Mouse (Mus musculus): ENCODE data around the gene Mrnip. TPM values are rescaled to one million over a fixed set of nuclear protein-coding genes. Genes with fewer than 3 reads are reported as not detected.

Gene Mrnip
- polyA plus RNA-seq, 2 experiments: 7.6 to 8.5 TPM

GRCm38 (mm10) chr11:50231411-50231810 lies 57.2 kb downstream of the Mrnip start:
- Histone ChIP-seq H3K4me3 (ENCODE audit: insufficient read depth in 1 of 2, low read depth in 2 of 2, low read length in 2 of 2) (no peak overlapping the region), H3K4me2 (ENCODE audit: low read depth) (peak overlapping the region; percentile 34; the same call in 1 of the 2 replicates), H3K27ac (no peak overlapping the region), H3K9me3 (ENCODE audit: control insufficient read depth, low read length) (no peaks in the 10 kb centered on the region), H3K27me3 (ENCODE audit: control insufficient read depth, insufficient read depth, low read length) (no peaks in the 10 kb centered on the region), H3K4me1 (replicated peaks; ENCODE audit: control insufficient read depth in 2 of 2, insufficient read depth in 2 of 2, low read length in 1 of 2) (peaks cover 10 to 12% of the 10 kb centered on the region in 2 experiments), H3K9ac (replicated peaks) (no peak overlapping the region), H3K36me3 (replicated peaks; ENCODE audit: control insufficient read depth, insufficient read depth, low read depth) (peaks cover 37% of the 10 kb centered on the region)
- no peak for TF ChIP-seq EP300 (IDR thresholded peaks at IDR 0.05; ENCODE audit: low read depth)
- TF ChIP-seq CTCF (IDR thresholded peaks at IDR 0.05; ENCODE audit: low read depth): peak; percentile 78
- DNase-seq (ENCODE audit: low read depth in 3 of 3, low spot score in 3 of 3) (peak; percentile 64 to 68 (median 66)), ATAC-seq (ENCODE audit: insufficient read depth) (no peak)
- WGBS (ENCODE audit: insufficient replicate concordance): 34% methylated on average over 8 of the region's 8 CpGs

GRCm38 (mm10) chr11:50233022-50233421 lies 58.8 kb downstream of the Mrnip start:
- Histone ChIP-seq H3K27ac (no peak overlapping the region), H3K27me3 (ENCODE audit: control insufficient read depth, insufficient read depth, low read length) (no peaks in the 10 kb centered on the region; the same call in 1 of the 2 replicates), H3K9ac (replicated peaks) (no peak overlapping the region), H3K4me3 (ENCODE audit: insufficient read depth in 1 of 2, low read depth in 2 of 2, low read length in 2 of 2) (no peak overlapping the region), H3K4me2 (ENCODE audit: low read depth) (no peak overlapping the region), H3K4me1 (replicated peaks; ENCODE audit: control insufficient read depth in 2 of 2, insufficient read depth in 2 of 2, low read length in 1 of 2) (peaks cover 12 to 17% of the 10 kb centered on the region in 2 experiments), H3K36me3 (replicated peaks; ENCODE audit: control insufficient read depth, insufficient read depth, low read depth) (peaks cover 37% of the 10 kb centered on the region), H3K9me3 (ENCODE audit: control insufficient read depth, low read length) (no peaks in the 10 kb centered on the region)
- WGBS (ENCODE audit: insufficient replicate concordance): 72% methylated on average over 13 of the region's 13 CpGs
- DNase-seq (ENCODE audit: low read depth in 3 of 3, low spot score in 3 of 3): no peak
- no peak for ATAC-seq (ENCODE audit: insufficient read depth)
- TF ChIP-seq EP300 (IDR thresholded peaks at IDR 0.05; ENCODE audit: low read depth) (no peak), CTCF (IDR thresholded peaks at IDR 0.05; ENCODE audit: low read depth) (no peak)

- peaks cover 22 to 23% of the 10 kb centered on the region in 2 experiments for H3K4me1 ChIP-seq (replicated peaks; ENCODE audit: control insufficient read depth in 2 of 2, insufficient read depth in 2 of 2, low read length in 1 of 2)
- DNase-seq (ENCODE audit: low read depth in 3 of 3, low spot score in 3 of 3) (no peak), ATAC-seq (ENCODE audit: insufficient read depth) (no peak)
- no peak overlapping the region for H3K9ac ChIP-seq (replicated peaks)
- no peaks in the 10 kb centered on the region for H3K9me3 ChIP-seq (ENCODE audit: control insufficient read depth, low read length)
- no peak overlapping the region for H3K4me2 ChIP-seq (ENCODE audit: low read depth)
- H3K27me3 ChIP-seq (ENCODE audit: control insufficient read depth, insufficient read depth, low read length): no peaks in the 10 kb centered on the region; the same call in 1 of the 2 replicates
- no peak overlapping the region for H3K4me3 ChIP-seq (ENCODE audit: insufficient read depth in 1 of 2, low read depth in 2 of 2, low read length in 2 of 2)
- H3K36me3 ChIP-seq (replicated peaks; ENCODE audit: control insufficient read depth, insufficient read depth, low read depth): peaks cover 37% of the 10 kb centered on the region
- TF ChIP-seq EP300 (IDR thresholded peaks at IDR 0.05; ENCODE audit: low read depth): no peak
- peak; percentile 69 for TF ChIP-seq CTCF (IDR thresholded peaks at IDR 0.05; ENCODE audit: low read depth)
- H3K27ac ChIP-seq: no peak overlapping the region
- WGBS (ENCODE audit: insufficient replicate concordance): 77% methylated on average over 11 of the region's 11 CpGs
These were observed 59.7 kb downstream of the Mrnip start for GRCm38 (mm10) chr11:50233993-50234392.

- 91% methylated on average over 25 of the region's 25 CpGs for WGBS (ENCODE audit: insufficient replicate concordance)
- Histone ChIP-seq H3K36me3 (replicated peaks; ENCODE audit: control insufficient read depth, insufficient read depth, low read depth) (peaks cover 37% of the 10 kb centered on the region), H3K9ac (replicated peaks) (no peak overlapping the region), H3K4me3 (ENCODE audit: insufficient read depth in 1 of 2, low read depth in 2 of 2, low read length in 2 of 2) (no peak overlapping the region), H3K27me3 (ENCODE audit: control insufficient read depth, insufficient read depth, low read length) (no peaks in the 10 kb centered on the region; the same call in 1 of the 2 replicates), H3K9me3 (ENCODE audit: control insufficient read depth, low read length) (no peaks in the 10 kb centered on the region), H3K27ac (no peak overlapping the region), H3K4me1 (replicated peaks; ENCODE audit: control insufficient read depth in 2 of 2, insufficient read depth in 2 of 2, low read length in 1 of 2) (peaks cover 23% of the 10 kb centered on the region in 2 experiments), H3K4me2 (ENCODE audit: low read depth) (no peak overlapping the region)
- TF ChIP-seq CTCF (IDR thresholded peaks at IDR 0.05; ENCODE audit: low read depth) (no peak), EP300 (IDR thresholded peaks at IDR 0.05; ENCODE audit: low read depth) (no peak)
- ATAC-seq (ENCODE audit: insufficient read depth): no peak
- no peak for DNase-seq (ENCODE audit: low read depth in 3 of 3, low spot score in 3 of 3)
These were observed 60.4 kb downstream of the Mrnip start for GRCm38 (mm10) chr11:50234606-50235005.

GRCm38 (mm10) chr11:50236540-50236936 lies 62.3 kb downstream of the Mrnip start:
- WGBS (ENCODE audit: insufficient replicate concordance): under 1% methylated on average over 25 of the region's 27 CpGs
- no peak overlapping the region for H3K27ac ChIP-seq

More at GRCm38 (mm10) chr11:50236540-50236936, 62.3 kb downstream of the Mrnip start:
- H3K36me3 ChIP-seq (replicated peaks; ENCODE audit: control insufficient read depth, insufficient read depth, low read depth): peaks cover 32% of the 10 kb centered on the region
- H3K4me2 ChIP-seq (ENCODE audit: low read depth): peak overlapping the region; percentile 100
- no peaks in the 10 kb centered on the region; the same call in 1 of the 2 replicates for H3K27me3 ChIP-seq (ENCODE audit: control insufficient read depth, insufficient read depth, low read length)
- peak overlapping the region; percentile 62 to 77 for H3K4me3 ChIP-seq (ENCODE audit: insufficient read depth in 1 of 2, low read depth in 2 of 2, low read length in 2 of 2)
- peak; percentile 92 for ATAC-seq (ENCODE audit: insufficient read depth)
- TF ChIP-seq CTCF (IDR thresholded peaks at IDR 0.05; ENCODE audit: low read depth) (peak; percentile 74), EP300 (IDR thresholded peaks at IDR 0.05; ENCODE audit: low read depth) (no peak)
- H3K4me1 ChIP-seq (replicated peaks; ENCODE audit: control insufficient read depth in 2 of 2, insufficient read depth in 2 of 2, low read length in 1 of 2): peaks cover 23 to 25% of the 10 kb centered on the region in 2 experiments
- H3K9me3 ChIP-seq (ENCODE audit: control insufficient read depth, low read length): no peaks in the 10 kb centered on the region
- DNase-seq (ENCODE audit: low read depth in 3 of 3, low spot score in 3 of 3): peak; percentile 79 to 82 (median 80)
- H3K9ac ChIP-seq (replicated peaks): peak overlapping the region; percentile 59

Measured in liver, embryonic 14.5 days (tissue).